Mouse (Mus musculus) heart, adult 2 months (tissue): ENCODE measurements at regions not wholly inside any gene's neighbourhood (a gene's known extent, or its start where the extent isn't known, plus 50 kb on each side); places are given as distances from the start of the nearest gene placed in this dataset.

Experiments
- CTCF ChIP-seq: fragments of 200-600 bp; IDR thresholded peaks from 2 replicates; pipeline ENCODE4 v1.8.1; 2022; ENCODE audit warnings: antibody characterized with exemption, mild to moderate bottlenecking, moderate library complexity
- EP300 ChIP-seq: fragments of 200-500 bp; IDR thresholded peaks from 2 replicates; pipeline ENCODE4 v1.6.1; 2011; ENCODE audit warnings: low read depth, low read length, control low read depth; ENCODE audit not compliant: insufficient read depth

DNA sequence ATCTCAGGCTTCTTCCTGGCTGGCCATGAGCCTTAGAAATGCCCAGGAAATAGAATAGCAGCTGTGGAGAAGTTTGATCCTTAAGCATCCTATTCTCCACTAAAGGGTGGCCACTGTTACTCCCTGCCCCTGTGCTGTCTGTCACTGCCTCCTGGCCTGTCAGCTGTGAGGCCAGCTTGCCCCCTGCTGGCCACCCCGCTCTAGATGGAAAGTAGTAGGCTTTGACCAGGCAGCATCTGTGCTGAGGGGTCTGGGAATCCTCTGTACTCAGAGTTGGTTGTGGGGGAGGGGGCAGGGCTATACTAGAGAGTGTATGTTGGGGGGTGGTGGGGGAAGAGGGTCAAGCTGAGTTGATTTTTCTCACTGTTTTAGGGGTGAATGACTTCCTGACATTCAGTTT, 821.2 kb downstream of the Gm9195 start:
- TF ChIP-seq EP300 (0 out of 2 replicates have a peak, but pooled peaks have one; percentile 28), CTCF (peak; percentile 75)
